Comparison of ENCODE assay signal across 26 mouse cellular contexts in the genomic region with DNA sequence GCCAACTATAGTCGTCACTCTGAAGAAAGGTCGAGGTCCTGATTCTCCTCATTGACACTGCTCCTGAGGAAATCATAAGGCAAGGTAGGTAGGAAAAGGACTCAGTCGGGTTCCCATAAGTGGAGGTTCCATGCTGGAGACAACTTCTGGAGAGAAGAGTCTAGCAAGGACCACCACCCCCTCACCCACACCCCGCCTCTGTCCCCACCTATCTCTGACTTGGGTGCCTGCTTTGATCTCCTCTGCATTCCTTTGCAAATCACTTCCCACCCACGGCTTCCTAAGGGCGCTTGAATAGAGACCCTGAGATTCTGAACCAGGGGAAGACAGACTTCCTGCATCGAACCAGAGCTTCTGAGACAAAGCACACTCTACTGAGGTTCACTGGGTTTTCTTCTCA. TPM values are rescaled to one million over a fixed set of nuclear protein-coding genes. Genes with fewer than 3 reads are reported as not detected.
DNase-seq lines count a peak whose midpoint lies in the region; ATAC-seq lines count a peak whose summit lies in the region.
"Had no signal": no experiment of that assay in that cellular context is flagged by ENCODE, and none has a peak within 500 bp of the region (broad histone marks: within the 10 kb centered on the region; RNA-seq: fewer than 3 reads in every experiment).

No protein-coding gene starts in this region.

- no peaks in the 10 kb centered on the region for H3K27me3 ChIP-seq in heart, embryonic 10.5 days (ENCODE audit: insufficient read depth, poor library complexity, severe bottlenecking)
- no peaks in the 10 kb centered on the region for H3K27me3 ChIP-seq in heart, embryonic 11.5 days (ENCODE audit: control insufficient read depth, insufficient read depth, low read length)
- H3K27me3 ChIP-seq in heart, embryonic 15.5 days = no peaks in the 10 kb centered on the region
- H3K27me3 ChIP-seq: CH12.LX; embryonic facial prominence, embryonic 13.5 days; embryonic facial prominence, embryonic 15.5 days; forebrain, embryonic 12.5 days had no signal

- H3K9me3 ChIP-seq in heart, embryonic 10.5 days = no peaks in the 10 kb centered on the region
- H3K9me3 ChIP-seq in heart, embryonic 11.5 days (replicated peaks; ENCODE audit: control insufficient read depth, low read length) = no peaks in the 10 kb centered on the region
- no peaks in the 10 kb centered on the region for H3K9me3 ChIP-seq in heart, embryonic 15.5 days (replicated peaks)
- H3K9me3 ChIP-seq: embryonic facial prominence, embryonic 13.5 days; embryonic facial prominence, embryonic 15.5 days; forebrain, embryonic 10.5 days; forebrain, embryonic 12.5 days had no signal

- no peak overlapping the region for H3K4me2 ChIP-seq in heart, embryonic 11.5 days
- H3K4me2 ChIP-seq in heart, embryonic 15.5 days = no peak overlapping the region
- H3K4me2 ChIP-seq: embryonic facial prominence, embryonic 13.5 days; embryonic facial prominence, embryonic 15.5 days; forebrain, embryonic 12.5 days had no signal

- no peak for DNase-seq in heart, embryonic 10.5 days (ENCODE audit: low spot score)
- DNase-seq in heart, adult 11 months = no peak
- DNase-seq in ES-CJ7 (ENCODE audit: low read depth, low spot score) (peak; percentile 34), ZHBTc4 (ENCODE audit: low read depth, low spot score) (peak; percentile 65)
- DNase-seq in thymus, postnatal 0 days (ENCODE audit: low spot score) = no peak
- no peak for DNase-seq in cerebellum, postnatal 36 days
- DNase-seq: adrenal gland, adult 2 months; adrenal gland, postnatal 10 days; adrenal gland, postnatal 25 days; B cell, adult 2 months; cerebellum, adult 11 months; cerebellum, adult 18-20 months; cerebellum, adult 8-10 months; cerebellum, postnatal 10 days; cerebellum, postnatal 25 days; embryo, embryonic 11 days had no signal

- no peak overlapping the region for H3K4me3 ChIP-seq in heart, embryonic 10.5 days
- no peak overlapping the region for H3K4me3 ChIP-seq in heart, embryonic 11.5 days (ENCODE audit: low read depth, low read length)
- no peak overlapping the region for H3K4me3 ChIP-seq in heart, embryonic 15.5 days
- H3K4me3 ChIP-seq: embryonic facial prominence, embryonic 13.5 days; embryonic facial prominence, embryonic 15.5 days; forebrain, embryonic 10.5 days; forebrain, embryonic 12.5 days had no signal

- no peak for ATAC-seq in heart, embryonic 11.5 days (replicated peaks; ENCODE audit: insufficient number of reproducible peaks, low FRiP score, low TSS enrichment)
- no peak for ATAC-seq in heart, embryonic 15.5 days (replicated peaks; ENCODE audit: insufficient number of reproducible peaks, insufficient read depth, low FRiP score, low read depth)
- ATAC-seq: CD4-positive, CD25-positive, alpha-beta regulatory T cell, adult 4 months; forebrain, embryonic 14.5 days; forebrain, embryonic 16.5 days had no signal

- H3K9ac ChIP-seq in heart, embryonic 11.5 days (ENCODE audit: low read depth, low read length) = no peak overlapping the region
- H3K9ac ChIP-seq in heart, embryonic 15.5 days = no peak overlapping the region
- H3K9ac ChIP-seq: embryonic facial prominence, embryonic 13.5 days; embryonic facial prominence, embryonic 15.5 days; forebrain, embryonic 12.5 days had no signal

- WGBS in heart, embryonic 10.5 days = 47% methylated on average over 7 of the region's 7 CpGs
- WGBS in heart, embryonic 11.5 days (ENCODE audit: insufficient replicate concordance) = 49% methylated on average over 7 of the region's 7 CpGs
- WGBS in heart, embryonic 15.5 days = 59% methylated on average over 7 of the region's 7 CpGs

- no peaks in the 10 kb centered on the region for H3K36me3 ChIP-seq in heart, embryonic 10.5 days
- no peaks in the 10 kb centered on the region for H3K36me3 ChIP-seq in heart, embryonic 11.5 days (ENCODE audit: control insufficient read depth, insufficient read depth, low read length)
- H3K36me3 ChIP-seq in heart, embryonic 15.5 days = no peaks in the 10 kb centered on the region
- H3K36me3 ChIP-seq: embryonic facial prominence, embryonic 13.5 days; embryonic facial prominence, embryonic 15.5 days; forebrain, embryonic 10.5 days; forebrain, embryonic 12.5 days had no signal

- peaks cover 50% of the 10 kb centered on the region for H3K4me1 ChIP-seq in heart, embryonic 10.5 days
- H3K4me1 ChIP-seq in heart, embryonic 11.5 days (ENCODE audit: control insufficient read depth, insufficient read depth, low read length) = peaks cover 35% of the 10 kb centered on the region
- peaks cover 50% of the 10 kb centered on the region for H3K4me1 ChIP-seq in heart, embryonic 15.5 days (replicated peaks)

- peak overlapping the region; percentile 63 for H3K27ac ChIP-seq in heart, embryonic 10.5 days
- H3K27ac ChIP-seq in heart, embryonic 11.5 days (ENCODE audit: low read depth, low read length) = no peak overlapping the region
- 0 out of 2 replicates have a peak overlapping the region, but pooled peaks have one; percentile 72 for H3K27ac ChIP-seq in heart, embryonic 15.5 days
- H3K27ac ChIP-seq: embryonic facial prominence, embryonic 13.5 days; embryonic facial prominence, embryonic 15.5 days; forebrain, embryonic 10.5 days; forebrain, embryonic 12.5 days had no signal

RNA-seq across cellular contexts. Expression of gene Rock2, which starts 27.4 kb away (rescaled TPM):
- polyA plus RNA-seq in heart, embryonic 10.5 days (2016; fragmentation: Nextera tagmentation; extraction: Ambion mirVana) = 16.9 and 19.6 TPM in 2 replicates
- polyA plus RNA-seq in heart, embryonic 11.5 days (2014; fragmentation: Nextera tagmentation; extraction: Ambion mirVana) = 19.8 and 22.2 TPM in 2 replicates
- polyA plus RNA-seq in heart, embryonic 15.5 days (2015; fragmentation: Nextera tagmentation; extraction: Ambion mirVana) = 21.0 and 22.4 TPM in 2 replicates
- polyA plus RNA-seq in thymus, postnatal 0 days (2015; fragmentation: Nextera tagmentation; extraction: Ambion mirVana) = 10.3 and 11.9 TPM in 2 replicates

RNA-seq across cellular contexts. Expression of gene E2f6, which starts 56.5 kb away (rescaled TPM):
- polyA plus RNA-seq in heart, embryonic 10.5 days (2016; fragmentation: Nextera tagmentation; extraction: Ambion mirVana) = 52.8 and 63.4 TPM in 2 replicates
- 56.0 and 59.7 TPM in 2 replicates for polyA plus RNA-seq in heart, embryonic 11.5 days (2014; fragmentation: Nextera tagmentation; extraction: Ambion mirVana)
- polyA plus RNA-seq in heart, embryonic 15.5 days (2015; fragmentation: Nextera tagmentation; extraction: Ambion mirVana) = 40.5 and 43.8 TPM in 2 replicates
- polyA plus RNA-seq in thymus, postnatal 0 days (2015; fragmentation: Nextera tagmentation; extraction: Ambion mirVana) = 22.7 and 23.6 TPM in 2 replicates

Comparison
In these comparisons a context has a peak if more than half of its experiments do, and no peak if none do; other contexts are left out.
1. DNase-seq: peak in ES-CJ7 (single experiment) and ZHBTc4 (single experiment); none in heart, embryonic 10.5 days (single experiment), heart, adult 11 months (single experiment), thymus, postnatal 0 days (single experiment) and cerebellum, postnatal 36 days (0 of 2).